Mouse (Mus musculus) mature B cell (primary cell): Measurements from ENCODE around the gene Gin1.
"Not testable (repeated sequence)": the region's sequence is repeated elsewhere in the genome, so short reads cannot be mapped to it uniquely, and the experiment has no call there.

Experiments used
- in situ Hi-C: fragments of 300-500 bp; cut with MboI; formaldehyde crosslinking; loops from 2 replicates; pipeline ENCODE4 v1.14.3; 2019

Gene Gin1

GRCm38 (mm10) chr1:97769904-97770753 is at the start of gene Gin1, which contains the start of gene Ppip5k2:
Gin1 (plus strand) TSS chr1:97770172.
Ppip5k2 (minus strand) TSS chr1:97770411.
- in situ Hi-C loops: no loop called here

GRCm38 (mm10) chr1:97726730-97727129 is 43.2 kb upstream of the Gin1 start:
- in situ Hi-C loops: no loop called here

GRCm38 (mm10) chr1:97729339-97729738 is 40.6 kb upstream of the Gin1 start:
- in situ Hi-C loops: no loop called here

GRCm38 (mm10) chr1:97743063-97743462 is 26.9 kb upstream of the Gin1 start:
- in situ Hi-C loops: no loop called here

GRCm38 (mm10) chr1:97745712-97746111 is 24.3 kb upstream of the Gin1 start:
- in situ Hi-C loops: no loop called here

GRCm38 (mm10) chr1:97746261-97746660 is 23.7 kb upstream of the Gin1 start:
- in situ Hi-C loops: no loop called here

- in situ Hi-C loops: no loop called here
Measured at GRCm38 (mm10) chr1:97748163-97748562, 21.8 kb upstream of the Gin1 start.

GRCm38 (mm10) chr1:97753216-97753615 is 16.8 kb upstream of the Gin1 start:
- in situ Hi-C loops: no loop called here

GRCm38 (mm10) chr1:97754392-97754791 is 15.6 kb upstream of the Gin1 start:
- in situ Hi-C loops: no loop called here

- in situ Hi-C loops: no loop called here
Measured at GRCm38 (mm10) chr1:97759841-97760240, 10.1 kb upstream of the Gin1 start.

- in situ Hi-C loops: no loop called here
Measured at GRCm38 (mm10) chr1:97760598-97760997, 9.4 kb upstream of the Gin1 start.

- in situ Hi-C loops: no loop called here
Measured at GRCm38 (mm10) chr1:97761477-97761876, 8.5 kb upstream of the Gin1 start.

- in situ Hi-C loops: not testable (repeated sequence)
Measured at GRCm38 (mm10) chr1:97765712-97766111, 4.3 kb upstream of the Gin1 start.

GRCm38 (mm10) chr1:97768089-97768488 is 1.9 kb upstream of the Gin1 start:
- in situ Hi-C loops: no loop called here

- in situ Hi-C loops: no loop called here
Measured at GRCm38 (mm10) chr1:97768906-97769293, 1.1 kb upstream of the Gin1 start.

GRCm38 (mm10) chr1:97769294-97769903 is 573 bp upstream of the Gin1 start:
- in situ Hi-C loops: no loop called here

- in situ Hi-C loops: no loop called here
Measured at GRCm38 (mm10) chr1:97771118-97771517, 1.1 kb downstream of the Gin1 start.

- in situ Hi-C loops: no loop called here
Measured at GRCm38 (mm10) chr1:97771727-97772126, 1.8 kb downstream of the Gin1 start.

- in situ Hi-C loops: no loop called here
Measured at GRCm38 (mm10) chr1:97773362-97773761, 3.4 kb downstream of the Gin1 start.

GRCm38 (mm10) chr1:97773973-97774372 is 4.0 kb downstream of the Gin1 start:
- in situ Hi-C loops: no loop called here

- in situ Hi-C loops: no loop called here
Measured at GRCm38 (mm10) chr1:97781674-97782073, 11.7 kb downstream of the Gin1 start.

GRCm38 (mm10) chr1:97784928-97785327 is 15.0 kb downstream of the Gin1 start:
- in situ Hi-C loops: no loop called here

GRCm38 (mm10) chr1:97785685-97786393 is 15.9 kb downstream of the Gin1 start:
- in situ Hi-C loops: no loop called here
